Mouse (Mus musculus) layer of hippocampus, adult 2 months (tissue): ENCODE measurements around the gene Thy1. TPM values are rescaled to one million over a fixed set of nuclear protein-coding genes. Genes with fewer than 3 reads are reported as not detected.
A peak's percentile ranks its signal among the peaks of the same experiment; 100 is the strongest.

Source experiments
- DNase-seq, 2 experiments: peaks; one replicate each; pipeline ENCODE4 v3.0.0; 2022; ENCODE audit warnings: low spot score in 2 of 2
- H3K27ac ChIP-seq: fragments of 200-600 bp; 2 replicates; pipeline ENCODE4 v1.8.1; 2022
- H3K4me3 ChIP-seq: fragments of 200-600 bp; 2 replicates; pipeline ENCODE4 v1.8.1; 2022; ENCODE audit warnings: mild to moderate bottlenecking
- CTCF ChIP-seq: fragments of 200-600 bp; conservative IDR thresholded peaks from 2 replicates; pipeline ENCODE4 v1.8.1; 2022; ENCODE audit warnings: antibody characterized with exemption, mild to moderate bottlenecking, moderate library complexity
- total RNA-seq, 2 experiments: library from RNA; stranded (reverse); gene quantifications; 2 replicates each; pipeline ENCODE4 v1.2.3; 2021

Gene Thy1
- total RNA-seq, 2 experiments from 2014 or later: 854 to 892 TPM

DNA sequence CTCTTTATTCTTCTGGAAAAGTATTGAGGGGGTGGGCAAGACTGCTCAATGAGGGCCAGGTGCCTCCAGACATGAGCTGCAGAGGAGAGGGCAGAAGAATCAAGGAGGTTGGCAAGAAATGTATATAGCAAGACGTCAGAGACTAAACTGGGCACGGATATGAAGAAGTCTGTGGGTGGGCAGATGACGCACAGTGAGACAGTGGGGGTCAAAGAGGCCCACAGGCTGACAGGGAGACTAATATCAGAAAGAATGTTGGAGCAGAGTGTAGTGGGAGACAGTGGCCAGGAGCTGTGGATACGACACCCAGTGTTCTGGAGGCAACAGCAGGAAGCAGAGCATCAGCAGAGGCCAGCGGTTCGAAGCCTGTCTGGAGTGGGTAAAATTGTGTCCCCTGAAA is 15.4 kb downstream of the Thy1 start:
- H3K27ac ChIP-seq: no peak overlapping the region
- TF ChIP-seq CTCF: no peak

DNA sequence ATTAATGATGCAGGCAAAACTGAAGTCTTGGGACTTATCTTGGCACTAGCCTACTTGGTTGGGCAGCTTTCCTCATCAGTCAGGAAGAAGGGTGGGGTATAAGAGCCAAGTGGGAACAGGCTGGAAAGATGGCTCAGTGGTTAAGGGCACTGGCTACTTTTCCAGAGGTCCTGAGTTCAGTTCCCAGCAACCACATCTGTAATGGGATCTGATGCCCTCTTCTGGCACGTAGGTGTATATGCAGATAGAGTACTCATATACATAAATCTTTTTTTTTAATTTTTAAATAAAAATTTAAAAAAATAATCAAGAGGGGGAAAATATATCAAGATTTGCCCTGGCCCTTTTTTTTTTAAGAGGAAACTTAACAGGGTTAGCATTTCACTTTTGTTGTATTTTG is 22.0 kb downstream of the Thy1 start:
- H3K4me3 ChIP-seq: no peak overlapping the region
- TF ChIP-seq CTCF: peak; percentile 55
- no peak overlapping the region for H3K27ac ChIP-seq
- DNase-seq: no peak

More for the DNA sequence above, 15.4 kb downstream of the Thy1 start:
- H3K4me3 ChIP-seq: no peak overlapping the region
- DNase-seq: no peak

DNA sequence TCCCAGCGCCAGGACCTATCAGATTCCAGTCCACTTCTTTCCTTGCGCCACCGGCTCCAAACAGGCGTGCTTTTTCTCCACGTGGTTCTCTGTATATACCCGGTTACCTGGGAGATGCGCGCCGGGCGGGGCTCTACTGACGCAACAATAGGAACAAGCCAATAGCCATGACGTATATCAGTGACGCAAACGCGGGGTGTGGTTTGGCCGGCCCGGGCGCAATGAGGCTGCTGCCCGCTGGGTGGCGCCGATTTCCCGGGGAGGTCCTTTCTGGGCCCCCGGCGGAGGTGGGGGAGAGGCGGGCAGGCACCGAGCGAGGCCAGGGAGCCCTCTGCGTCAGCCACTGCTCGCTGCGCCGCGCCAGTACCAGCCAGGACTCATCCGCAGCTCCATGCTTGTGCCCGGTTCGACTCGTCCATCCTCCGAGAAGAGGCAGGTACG is 23.6 kb downstream of the Thy1 start, which contains the start of gene Usp2:
TSS of gene Usp2 (plus strand) at position 237 of the 441 bp plus-strand sequence.
- Histone ChIP-seq H3K4me3 (peak within 1 kb of the TSS; percentile 84), H3K27ac (peak within 1 kb of the TSS; percentile 97)
- peak; percentile 98 for TF ChIP-seq CTCF
- DNase-seq: peak; percentile 99 to 100

DNA sequence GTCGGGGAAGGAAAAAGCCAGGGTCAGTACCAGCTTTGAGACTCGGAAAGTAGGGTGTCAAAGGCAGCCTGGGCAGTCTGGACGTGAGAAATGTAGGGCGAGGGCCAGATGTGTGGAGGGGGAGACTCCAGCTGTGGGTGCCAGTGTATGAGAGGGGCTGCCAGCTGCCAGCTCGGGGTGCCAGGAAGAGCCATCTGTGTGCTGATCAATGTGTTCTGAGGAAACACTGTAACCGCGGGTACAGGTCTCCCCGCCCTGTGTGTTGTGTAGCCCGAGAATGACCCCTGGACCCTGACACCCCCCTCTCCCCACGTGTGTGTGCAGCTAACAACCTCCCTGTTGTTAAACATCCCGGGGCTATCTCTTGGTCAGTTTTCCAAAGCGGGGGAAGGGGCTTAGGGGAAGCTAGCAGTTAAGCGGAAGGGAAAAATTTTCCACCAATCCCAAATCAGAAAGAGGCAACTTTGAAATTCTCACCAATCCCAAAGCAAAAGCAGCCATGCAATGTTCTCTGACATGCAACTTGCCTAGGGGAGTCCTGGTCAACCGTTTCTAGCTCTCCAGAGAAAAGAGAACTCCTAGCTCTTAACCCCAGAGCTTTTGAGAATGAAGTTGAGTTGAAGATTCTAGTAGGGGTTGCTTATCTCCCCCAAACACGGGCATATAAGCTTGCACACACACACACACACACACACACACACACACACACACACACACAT is 24.2 kb downstream of the Thy1 start:
- H3K27ac ChIP-seq: peak overlapping the region; percentile 97

DNA sequence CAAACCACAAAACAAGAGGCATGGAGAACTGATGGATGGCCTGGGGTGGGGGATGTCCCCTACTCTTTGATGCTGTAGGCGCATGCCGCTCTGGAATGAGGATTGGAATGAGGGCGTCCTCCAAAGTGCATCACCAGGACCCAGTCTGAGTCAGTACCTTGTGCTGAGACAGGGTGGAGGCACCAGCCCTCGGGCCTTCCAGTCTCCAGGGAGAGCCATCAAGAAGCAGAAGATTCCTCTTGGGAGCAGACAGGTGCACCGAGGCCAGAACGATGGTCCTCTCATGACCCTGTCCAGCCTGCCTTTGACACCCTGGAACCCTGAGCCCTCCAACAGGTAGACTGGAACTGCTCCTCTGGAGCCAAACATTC is 24.8 kb downstream of the Thy1 start:
- no peak for TF ChIP-seq CTCF
- Histone ChIP-seq H3K4me3 (peak overlapping the region; percentile 84; the same call in 1 of the 2 replicates), H3K27ac (no peak overlapping the region)
- DNase-seq: no peak

More for the DNA sequence above, 24.2 kb downstream of the Thy1 start:
- peak overlapping the region; percentile 84 for H3K4me3 ChIP-seq
- no peak for TF ChIP-seq CTCF
- no peak for DNase-seq

DNA sequence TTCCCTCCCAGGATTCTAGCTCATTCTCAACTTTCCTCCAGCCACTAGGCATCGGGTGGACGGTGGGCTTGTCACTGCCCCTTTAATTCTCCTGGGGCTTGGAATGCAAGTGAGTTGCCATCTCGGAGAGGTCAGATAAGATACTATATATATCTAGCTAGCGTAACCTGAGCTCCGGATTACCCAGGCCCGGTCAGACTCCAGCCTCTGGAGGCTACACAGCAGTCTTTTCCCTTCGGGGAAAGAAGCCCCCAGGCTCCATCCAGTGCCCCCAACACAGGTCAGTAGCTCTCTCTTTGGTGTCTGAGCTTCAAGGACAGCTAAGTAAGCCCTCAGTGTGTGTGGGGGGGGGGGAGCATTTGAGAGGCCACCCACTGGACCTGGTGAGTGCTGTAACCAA is 26.1 kb downstream of the Thy1 start:
- no peak for TF ChIP-seq CTCF
- no peak for DNase-seq
- Histone ChIP-seq H3K27ac (no peak overlapping the region), H3K4me3 (no peak overlapping the region)

DNA sequence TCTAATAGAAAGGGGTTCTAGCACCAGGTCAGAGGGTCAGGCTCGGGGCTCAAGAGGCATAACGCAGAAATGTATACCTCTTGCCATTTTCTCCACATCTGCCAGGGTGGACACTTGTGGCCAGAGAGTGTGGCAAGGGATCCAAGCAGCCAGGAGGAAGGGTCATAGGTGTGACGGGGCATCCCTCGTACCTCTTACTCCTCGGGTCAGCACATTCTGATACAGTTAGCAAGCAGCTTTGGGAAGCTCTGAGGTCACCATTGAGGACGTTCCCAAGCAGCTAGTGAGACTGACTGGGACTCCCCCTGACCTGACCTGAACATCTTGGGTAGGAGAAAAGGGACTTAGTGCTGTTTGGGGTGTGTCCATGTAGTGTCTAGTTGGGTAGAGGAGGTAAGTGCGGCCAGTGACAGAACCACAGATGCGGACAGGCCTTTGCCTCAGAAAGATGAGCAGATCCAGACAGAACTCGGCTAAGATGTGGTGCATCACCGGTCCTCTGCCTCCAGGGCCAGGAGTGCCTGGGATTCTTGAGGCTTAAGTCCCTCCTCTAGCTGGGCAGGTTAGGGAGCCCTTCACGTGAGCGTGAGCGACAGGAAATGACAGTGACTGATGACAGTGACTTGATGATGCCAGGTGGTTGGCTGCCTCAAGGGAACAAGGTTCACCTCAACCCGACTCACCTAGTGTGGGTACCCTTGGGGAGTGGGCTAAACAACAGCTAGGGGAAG is 27.1 kb downstream of the Thy1 start:
- H3K4me3 ChIP-seq: no peak overlapping the region
- DNase-seq: no peak
- no peak for TF ChIP-seq CTCF
- peak overlapping the region; percentile 93; the same call in 1 of the 2 replicates for H3K27ac ChIP-seq

DNA sequence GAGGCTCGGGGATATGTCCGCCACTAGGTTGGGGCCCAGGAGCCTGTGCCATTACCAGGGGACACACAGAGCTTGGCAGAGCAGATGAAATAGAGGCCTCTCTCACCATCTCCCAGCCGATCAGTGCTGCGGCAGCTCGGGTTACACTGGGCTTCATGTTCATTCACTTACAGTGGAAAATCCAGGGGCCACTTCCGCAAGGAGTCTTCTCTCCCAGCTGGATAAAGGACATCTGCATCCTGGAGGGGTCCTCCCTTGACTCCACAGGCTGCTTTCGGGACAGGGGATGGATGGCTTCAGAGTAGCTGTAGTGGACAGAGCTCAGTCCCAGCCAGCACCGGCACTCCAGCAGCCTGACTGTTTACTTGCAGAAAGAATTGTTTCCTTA is 27.7 kb downstream of the Thy1 start:
- Histone ChIP-seq H3K27ac (peak overlapping the region; percentile 93), H3K4me3 (no peak overlapping the region)
- no peak for DNase-seq
- TF ChIP-seq CTCF: no peak

DNA sequence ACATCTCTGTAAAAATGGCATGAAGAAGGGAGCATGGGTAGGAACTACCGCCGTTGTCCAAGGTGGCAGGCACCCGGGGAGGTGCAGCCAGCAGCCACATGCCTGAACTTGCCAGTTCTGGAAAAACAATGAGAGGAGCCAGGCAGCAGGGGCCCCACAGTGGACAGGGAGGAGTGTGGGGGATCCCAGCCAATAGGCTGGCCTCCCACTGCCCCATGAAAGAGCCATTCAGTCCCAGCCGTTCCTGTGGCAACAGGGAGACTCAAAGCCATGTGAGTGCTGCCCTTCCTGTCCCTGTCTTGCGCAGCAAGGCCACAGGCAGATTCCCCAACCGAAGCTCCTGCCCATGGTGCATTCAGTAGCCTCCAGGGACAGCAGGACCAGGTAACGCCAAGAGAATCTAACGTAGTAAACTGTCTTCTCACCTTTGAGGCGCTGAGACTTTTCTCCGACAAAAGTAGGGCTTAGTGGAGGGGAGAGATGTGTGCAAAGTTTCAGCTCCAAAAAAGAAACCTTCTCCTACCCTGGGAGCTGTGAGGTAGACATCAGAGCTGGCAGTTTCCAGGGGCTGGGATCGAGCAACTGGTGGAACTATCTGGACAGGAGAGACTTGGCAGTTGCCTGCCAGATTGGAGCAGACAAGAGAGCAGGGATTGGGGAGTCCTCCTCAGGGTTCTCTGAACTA is 28.9 kb downstream of the Thy1 start:
- H3K4me3 ChIP-seq: peak overlapping the region; percentile 42
- peak in 1 of 2 experiments; percentile 76 for DNase-seq
- H3K27ac ChIP-seq: peak overlapping the region; percentile 93
- no peak for TF ChIP-seq CTCF

DNA sequence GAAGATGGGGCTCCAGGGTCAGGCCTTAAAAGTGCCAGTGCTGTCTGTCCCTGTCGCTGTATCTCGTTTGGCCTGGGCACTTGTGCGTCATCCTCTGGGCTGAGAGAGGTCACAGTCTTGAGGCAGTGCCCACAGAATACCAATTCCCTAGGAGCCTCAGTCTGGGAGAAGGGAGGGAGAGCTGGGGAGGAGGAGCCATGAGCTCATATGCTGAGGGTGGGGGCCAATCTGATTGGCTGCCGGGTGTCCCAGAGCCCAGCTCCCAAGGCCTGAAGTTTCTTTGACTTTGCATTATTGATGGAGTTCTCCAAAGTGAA is 29.4 kb downstream of the Thy1 start:
- DNase-seq: peak in 1 of 2 experiments; percentile 57
- no peak for TF ChIP-seq CTCF
- Histone ChIP-seq H3K4me3 (peak overlapping the region; percentile 42), H3K27ac (peak overlapping the region; percentile 93)

DNA sequence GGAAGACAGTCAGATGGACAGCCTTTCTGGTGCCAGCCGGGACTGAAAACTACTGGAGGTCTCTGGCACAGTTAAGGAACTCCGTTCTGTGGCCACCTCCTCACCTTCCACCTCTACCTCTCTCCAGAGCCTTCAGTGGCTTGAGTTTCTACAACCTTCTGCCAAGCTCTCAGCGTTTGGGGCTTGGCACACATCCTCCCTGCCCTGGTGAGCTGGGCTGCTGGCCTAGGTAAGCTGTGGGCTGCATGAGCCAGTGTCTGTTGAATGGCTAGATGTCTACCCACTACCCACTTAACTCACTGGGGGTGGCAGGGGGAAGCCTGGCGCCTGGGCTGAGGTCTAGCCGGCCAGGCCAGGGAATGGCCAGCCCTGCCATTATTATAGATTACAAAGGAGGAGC is 29.9 kb downstream of the Thy1 start:
- Histone ChIP-seq H3K27ac (peak overlapping the region; percentile 93), H3K4me3 (peak overlapping the region; percentile 42)
- no peak for TF ChIP-seq CTCF
- no peak for DNase-seq

DNA sequence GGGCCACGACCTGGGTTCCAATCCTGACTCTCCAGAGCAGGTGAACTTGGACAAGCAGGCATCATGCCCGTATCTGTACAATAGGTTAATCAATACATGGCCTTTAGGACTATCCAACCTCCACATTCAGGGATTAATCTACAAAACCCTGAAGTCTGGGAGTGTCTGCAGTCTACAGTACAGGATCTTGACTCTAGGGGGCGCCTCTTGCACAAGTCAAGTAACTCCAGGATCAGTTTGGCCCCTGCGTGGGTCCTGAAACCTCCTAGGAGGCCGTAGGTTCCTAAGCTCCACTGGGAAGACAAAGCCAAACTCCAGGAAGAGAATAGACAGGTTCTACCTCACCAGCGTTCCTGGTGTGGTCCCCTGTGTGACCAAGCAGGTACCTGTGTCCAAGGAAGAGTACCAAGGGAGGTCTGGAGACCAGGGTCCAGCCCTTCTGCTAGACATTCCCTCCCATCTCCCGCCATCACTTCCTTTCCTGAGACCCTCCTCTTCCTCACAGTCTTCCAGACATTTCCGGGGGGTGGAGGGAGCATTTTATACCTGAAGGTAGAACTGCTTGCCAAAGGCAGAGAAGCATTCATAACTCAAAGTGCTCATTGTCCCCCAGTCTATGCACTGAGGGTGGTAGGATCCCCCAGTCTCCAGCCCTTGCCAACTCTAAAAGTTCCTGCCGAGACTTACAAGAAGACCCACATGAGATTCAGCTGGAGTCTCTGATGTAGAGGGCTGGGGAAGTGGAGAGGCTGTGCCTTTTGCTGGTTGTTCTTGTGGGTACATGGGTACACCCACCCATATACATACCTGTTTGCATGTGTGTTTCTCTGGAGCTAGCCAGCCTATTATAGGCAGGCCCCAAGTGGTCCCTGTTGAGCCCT is 31.5 kb downstream of the Thy1 start:
- Histone ChIP-seq H3K4me3 (no peak overlapping the region), H3K27ac (peak overlapping the region; percentile 11; the same call in 1 of the 2 replicates)
- no peak for DNase-seq
- TF ChIP-seq CTCF: peak; percentile 76
